Mouse (Mus musculus) lung, embryonic 14.5 days (tissue): ENCODE data around the gene Kcnq5. TPM values are rescaled to one million over a fixed set of nuclear protein-coding genes. Genes with fewer than 3 reads are reported as not detected.
A peak's percentile ranks its signal among the peaks of the same experiment; 100 is the strongest.

Experiments
- ATAC-seq: fragments of 200-750 bp; cut with Nextera tagmentation; 2 replicates; pipeline ENCODE4 v1.8.0; 2017; ENCODE audit warnings: mild to moderate bottlenecking, moderate TSS enrichment, moderate library complexity; ENCODE audit not compliant: insufficient read depth
- DNase-seq: peaks from one replicate; pipeline ENCODE4 v3.0.0-alpha.2; 2015
- H3K27ac ChIP-seq: fragments of 300-500 bp; sonication (generic); 2 replicates; pipeline ENCODE4 v1.5.1; 2014; ENCODE audit warnings: low read depth, mild to moderate bottlenecking, moderate library complexity
- H3K27me3 ChIP-seq: fragments of 300-500 bp; sonication (generic); 2 replicates; pipeline ENCODE4 v1.6.1; 2014; ENCODE audit warnings: low read length, control low read depth; ENCODE audit not compliant: insufficient read depth
- H3K36me3 ChIP-seq: fragments of 300-500 bp; sonication (generic); 2 replicates; pipeline ENCODE4 v1.6.1; 2014; ENCODE audit warnings: control low read depth; ENCODE audit not compliant: insufficient read depth
- H3K4me1 ChIP-seq: fragments of 300-500 bp; sonication (generic); 2 replicates; pipeline ENCODE4 v1.6.1; 2014; ENCODE audit warnings: antibody characterized with exemption, control low read depth; ENCODE audit not compliant: insufficient read depth
- H3K4me2 ChIP-seq: fragments of 300-500 bp; sonication (generic); 2 replicates; pipeline ENCODE4 v1.6.1; 2014; ENCODE audit warnings: mild to moderate bottlenecking
- H3K4me3 ChIP-seq: fragments of 300-500 bp; sonication (generic); 2 replicates; pipeline ENCODE4 v1.5.1; 2014; ENCODE audit warnings: low read depth, low read length
- H3K9ac ChIP-seq: fragments of 300-500 bp; sonication (generic); 2 replicates; pipeline ENCODE4 v1.6.1; 2014
- H3K9me3 ChIP-seq: fragments of 300-500 bp; sonication (generic); 2 replicates; pipeline ENCODE4 v1.6.1; 2016; ENCODE audit warnings: low read depth, low read length, control low read depth
- CTCF ChIP-seq: IDR thresholded peaks from 2 replicates; pipeline ENCODE4 v1.5.1; 2016; ENCODE audit warnings: antibody characterized with exemption, low read depth
- WGBS: fragments of 180-500 bp; shearing (Covaris S2); extraction: QIAGEN DNeasy Blood & Tissue Kit; methylation state at CpG from one replicate; pipeline ENCODE4 v1.1.7; 2014; 5-methylcytosine and 5-hydroxymethylcytosine counted together
- polyA plus RNA-seq: library from polyadenylated mRNA; unstranded; fragments of >200 nt; fragmentation: Nextera tagmentation; extraction: Ambion mirVana; gene quantifications from 2 replicates; pipeline ENCODE4 v1.2.1, GENCODE M21; 2014

Kcnq5 gene
- polyA plus RNA-seq, 1 experiment from 2014 or later = 3.1 TPM

DNA sequence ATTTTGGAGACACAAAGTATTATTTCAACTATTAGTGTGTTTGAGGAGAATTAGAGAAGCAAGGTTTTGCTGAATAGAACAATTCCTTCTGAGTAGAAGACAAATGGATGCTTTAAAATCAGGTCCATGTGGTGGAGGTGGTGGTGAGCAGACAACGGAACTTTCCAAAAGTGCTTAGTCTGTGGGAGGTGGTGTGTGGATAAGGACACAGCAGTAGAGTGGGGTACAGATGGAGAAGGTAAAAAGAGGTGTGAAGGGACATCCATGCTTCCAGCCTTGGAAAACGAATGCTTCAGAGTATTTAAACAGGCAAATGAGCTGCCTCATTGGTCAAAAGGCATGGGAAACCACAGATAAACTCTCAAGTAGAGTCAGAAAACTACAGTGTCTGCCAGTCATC lies 422.3 kb downstream of the Kcnq5 start:
- Histone ChIP-seq H3K4me3 (no peak overlapping the region), H3K27ac (no peak overlapping the region), H3K9ac (no peak overlapping the region), H3K27me3 (no peaks in the 10 kb centered on the region), H3K4me1 (no peaks in the 10 kb centered on the region), H3K9me3 (no peaks in the 10 kb centered on the region), H3K4me2 (no peak overlapping the region), H3K36me3 (no peaks in the 10 kb centered on the region)
- ATAC-seq (no peak), DNase-seq (no peak)
- TF ChIP-seq CTCF = no peak
- 75% methylated on average over 2 of the region's 2 CpGs for WGBS

DNA sequence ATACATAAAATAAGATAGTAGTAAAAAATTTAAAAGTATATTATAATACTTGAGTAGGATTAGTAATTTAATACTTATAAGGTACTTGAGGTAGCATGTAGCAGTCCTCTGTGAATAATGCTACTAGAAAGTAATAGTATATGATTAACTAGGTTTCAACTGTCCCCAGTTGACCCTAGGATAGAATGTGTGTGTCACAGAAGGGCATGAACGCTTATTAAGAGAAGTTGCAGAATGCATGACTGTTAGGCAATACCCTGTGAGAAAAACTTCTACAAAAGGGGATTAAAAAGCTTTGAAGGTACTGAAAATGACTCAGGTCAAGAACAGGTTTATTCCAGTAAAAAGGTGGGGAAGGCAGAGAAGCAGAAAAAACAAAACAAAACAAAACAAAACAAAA lies 430.9 kb downstream of the Kcnq5 start:
- WGBS = 57% methylated on average over 1 of the region's 1 CpGs
- TF ChIP-seq CTCF = no peak
- DNase-seq (no peak), ATAC-seq (no peak)
- no peaks in the 10 kb centered on the region for H3K9me3 ChIP-seq
- no peaks in the 10 kb centered on the region for H3K4me1 ChIP-seq
- no peak overlapping the region for H3K9ac ChIP-seq
- H3K4me3 ChIP-seq = no peak overlapping the region
- no peaks in the 10 kb centered on the region for H3K27me3 ChIP-seq
- no peak overlapping the region for H3K27ac ChIP-seq
- no peak overlapping the region for H3K4me2 ChIP-seq
- H3K36me3 ChIP-seq = no peaks in the 10 kb centered on the region

DNA sequence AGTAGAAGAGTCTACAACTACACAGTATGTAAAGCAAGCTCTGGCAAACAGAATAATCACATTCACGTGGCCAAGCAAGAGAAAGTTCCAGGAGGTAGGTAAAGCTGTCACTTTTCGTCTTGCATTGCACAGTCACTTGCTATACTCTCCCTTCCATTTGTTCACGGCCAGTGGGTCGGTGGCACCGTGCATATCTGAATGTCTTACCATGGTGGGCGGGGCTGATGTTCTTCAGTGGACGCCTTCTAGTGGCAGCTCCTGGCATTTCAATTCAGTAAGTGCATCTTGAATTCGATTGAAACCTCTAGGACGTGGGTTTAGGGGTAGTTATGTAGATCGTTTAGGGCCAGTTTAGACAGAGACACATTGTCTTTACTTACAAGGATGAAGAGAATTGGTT lies 439.7 kb downstream of the Kcnq5 start:
- Histone ChIP-seq H3K36me3 (no peaks in the 10 kb centered on the region), H3K4me3 (no peak overlapping the region), H3K4me1 (no peaks in the 10 kb centered on the region), H3K27ac (no peak overlapping the region), H3K4me2 (no peak overlapping the region), H3K27me3 (no peaks in the 10 kb centered on the region), H3K9ac (no peak overlapping the region), H3K9me3 (no peaks in the 10 kb centered on the region)
- WGBS = 84% methylated on average over 10 of the region's 10 CpGs
- ATAC-seq (no peak), DNase-seq (no peak)
- TF ChIP-seq CTCF = no peak

DNA sequence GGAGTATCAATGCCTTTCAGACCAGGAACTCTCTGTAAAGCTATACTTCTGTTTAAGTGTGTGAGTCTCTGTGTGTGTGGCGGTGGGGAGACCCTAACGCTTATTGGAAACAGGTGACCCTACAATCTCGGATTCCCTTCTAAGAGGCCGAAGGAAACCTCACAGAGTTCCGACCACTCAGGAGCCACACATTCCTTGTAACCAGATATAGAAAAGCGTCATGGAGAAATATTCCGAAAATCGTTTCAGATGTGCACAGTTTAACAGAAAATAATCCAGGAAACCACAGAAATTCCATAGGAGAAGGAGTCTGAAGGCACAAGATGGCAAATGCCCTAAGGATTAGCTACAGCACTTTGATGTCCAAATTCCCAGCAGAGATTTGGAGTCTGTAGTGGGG lies 440.3 kb downstream of the Kcnq5 start:
- no peak for TF ChIP-seq CTCF
- WGBS = 86% methylated on average over 8 of the region's 8 CpGs
- no peak for ATAC-seq
- Histone ChIP-seq H3K4me2 (no peak overlapping the region), H3K27me3 (no peaks in the 10 kb centered on the region), H3K4me3 (no peak overlapping the region), H3K27ac (no peak overlapping the region), H3K36me3 (no peaks in the 10 kb centered on the region), H3K9ac (no peak overlapping the region), H3K4me1 (no peaks in the 10 kb centered on the region), H3K9me3 (no peaks in the 10 kb centered on the region)
- no peak for DNase-seq

DNA sequence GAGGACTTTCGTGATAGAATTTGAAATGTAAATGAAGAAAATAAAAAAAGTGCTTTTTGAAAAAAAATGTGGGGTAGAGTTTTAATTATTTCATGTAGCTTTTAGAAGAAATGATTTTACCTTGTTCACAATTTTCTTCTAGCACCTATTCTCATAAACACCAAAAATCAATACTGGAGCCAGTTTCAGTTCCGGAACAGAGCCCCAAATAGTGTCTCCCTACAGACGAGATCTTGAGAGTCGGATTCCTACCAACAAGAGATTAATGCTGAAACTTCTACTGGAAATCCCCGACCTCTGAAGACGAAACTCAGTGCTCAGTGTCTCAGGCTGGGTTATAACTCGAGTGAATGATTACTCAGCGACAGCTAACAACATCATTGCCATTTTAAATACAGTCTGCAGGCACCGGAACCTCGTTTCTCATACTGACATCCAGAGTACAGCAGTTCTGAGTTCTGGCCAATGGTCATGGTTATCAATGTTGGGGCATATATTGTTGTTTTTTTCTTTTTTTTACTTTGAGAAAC lies 441.6 kb downstream of the Kcnq5 start:
- no peaks in the 10 kb centered on the region for H3K36me3 ChIP-seq
- no peak for ATAC-seq
- H3K9me3 ChIP-seq = no peaks in the 10 kb centered on the region
- no peaks in the 10 kb centered on the region for H3K4me1 ChIP-seq
- H3K9ac ChIP-seq = no peak overlapping the region
- no peaks in the 10 kb centered on the region for H3K27me3 ChIP-seq
- 72% methylated on average over 10 of the region's 10 CpGs for WGBS
- DNase-seq = no peak
- TF ChIP-seq CTCF = no peak
- no peak overlapping the region for H3K4me2 ChIP-seq
- no peak overlapping the region for H3K27ac ChIP-seq
- H3K4me3 ChIP-seq = no peak overlapping the region

DNA sequence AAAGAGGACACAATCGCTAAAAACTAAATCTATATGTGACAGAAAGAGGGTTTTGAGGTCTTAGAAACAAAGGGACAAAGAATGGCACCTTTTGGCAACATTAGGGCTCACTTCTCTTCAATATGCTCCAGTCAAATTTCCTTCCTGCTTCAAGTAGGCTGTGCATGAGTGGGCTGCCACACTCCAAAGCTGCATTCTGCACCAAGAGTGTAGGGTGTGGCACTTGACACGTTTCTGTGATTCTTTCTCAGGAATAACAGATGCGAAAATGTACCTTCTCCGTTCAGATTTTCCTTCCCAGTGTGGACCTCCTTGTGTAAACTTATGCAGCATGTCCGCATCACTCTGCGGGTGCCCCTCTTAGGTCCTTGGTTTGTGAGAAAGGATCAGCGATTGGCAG lies 455.1 kb downstream of the Kcnq5 start:
- TF ChIP-seq CTCF = no peak
- no peak for DNase-seq
- Histone ChIP-seq H3K36me3 (no peaks in the 10 kb centered on the region), H3K9ac (no peak overlapping the region), H3K27ac (no peak overlapping the region), H3K4me2 (no peak overlapping the region), H3K4me1 (no peaks in the 10 kb centered on the region), H3K27me3 (no peaks in the 10 kb centered on the region), H3K4me3 (no peak overlapping the region), H3K9me3 (no peaks in the 10 kb centered on the region)
- WGBS = 71% methylated on average over 7 of the region's 7 CpGs
- no peak for ATAC-seq

DNA sequence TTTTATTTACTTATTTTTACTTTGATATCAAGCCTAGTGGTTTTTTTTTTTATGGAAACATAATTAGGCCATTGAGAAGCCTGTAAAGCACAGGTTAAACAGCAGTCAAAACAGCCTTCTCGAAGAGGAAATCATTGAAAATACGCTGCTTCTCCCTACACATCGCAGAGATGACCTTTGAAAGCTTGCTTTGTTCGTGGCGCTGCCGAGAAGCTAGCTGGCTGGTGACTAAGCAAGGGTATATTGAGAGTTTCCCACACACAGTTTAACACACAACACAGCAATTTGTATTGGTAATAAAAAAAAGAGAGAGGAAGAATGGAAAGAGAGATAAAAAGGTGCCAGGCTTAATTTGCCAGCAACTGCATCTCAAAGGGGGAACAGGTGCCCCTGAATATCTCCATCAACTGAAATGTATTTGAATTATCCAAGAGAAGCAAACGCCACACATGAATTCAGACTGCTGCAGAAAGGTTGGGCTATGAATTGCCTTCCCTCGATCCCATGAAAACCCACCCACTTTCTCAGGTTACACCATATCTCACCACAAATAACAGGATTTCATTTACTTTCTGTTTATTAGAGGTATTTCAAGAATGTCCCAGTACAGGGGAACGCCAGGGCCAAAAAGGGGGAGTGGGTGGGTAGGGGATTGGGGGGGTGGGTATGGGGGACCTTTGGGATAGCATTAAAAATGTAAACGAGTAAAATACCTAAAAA lies 461.8 kb downstream of the Kcnq5 start:
- no peak overlapping the region for H3K9ac ChIP-seq
- WGBS = 15% methylated on average over 10 of the region's 10 CpGs
- no peaks in the 10 kb centered on the region for H3K4me1 ChIP-seq
- ATAC-seq (no peak), DNase-seq (peak; percentile 23)
- no peaks in the 10 kb centered on the region for H3K36me3 ChIP-seq
- no peak for TF ChIP-seq CTCF
- 0 out of 2 replicates have a peak overlapping the region, but pooled peaks have one; percentile 3 for H3K4me2 ChIP-seq
- H3K9me3 ChIP-seq = no peaks in the 10 kb centered on the region
- H3K27me3 ChIP-seq = no peaks in the 10 kb centered on the region
- H3K27ac ChIP-seq = no peak overlapping the region
- H3K4me3 ChIP-seq = no peak overlapping the region

DNA sequence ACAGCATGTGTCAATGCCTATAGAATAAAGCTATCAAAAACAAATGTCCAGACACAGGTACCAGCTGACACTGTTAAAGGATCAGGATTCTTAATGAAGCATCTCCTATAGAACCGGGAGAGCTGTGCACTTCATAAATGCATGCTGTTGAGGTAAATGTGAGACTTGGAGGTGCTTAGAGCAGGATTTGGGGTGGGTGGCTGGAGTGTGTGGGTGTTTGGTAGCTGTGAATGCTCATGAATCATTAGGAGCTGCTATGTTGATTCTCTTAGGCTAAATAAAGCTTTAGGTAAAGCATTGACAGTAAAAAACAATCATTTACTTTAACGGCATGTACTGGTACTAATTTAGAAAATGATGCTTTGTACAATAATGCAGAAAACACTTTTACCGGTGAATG lies 465.4 kb downstream of the Kcnq5 start:
- no peaks in the 10 kb centered on the region for H3K36me3 ChIP-seq
- no peak for DNase-seq
- H3K27me3 ChIP-seq = no peaks in the 10 kb centered on the region
- H3K9ac ChIP-seq = no peak overlapping the region
- no peak overlapping the region for H3K4me2 ChIP-seq
- H3K4me1 ChIP-seq = no peaks in the 10 kb centered on the region
- 90% methylated on average over 3 of the region's 3 CpGs for WGBS
- no peak overlapping the region for H3K27ac ChIP-seq
- TF ChIP-seq CTCF = no peak
- no peak for ATAC-seq
- no peaks in the 10 kb centered on the region for H3K9me3 ChIP-seq
- H3K4me3 ChIP-seq = no peak overlapping the region
